Mouse (Mus musculus) spleen, postnatal 10 days (tissue): ENCODE results near the gene Tmem109.

Experiments
- DNase-seq, 2 experiments: peaks; one replicate each; pipeline ENCODE4 v3.0.0; 2021 to 2022; ENCODE audit warnings: low spot score in 2 of 2

The Tmem109 gene

GRCm38 (mm10) chr19:10881426-10882154 lies at the start of gene Tmem109:
Gene Tmem109, minus strand, starts transcription at chr19:10882001.
- peak; percentile 78 to 93 for DNase-seq

DNA sequence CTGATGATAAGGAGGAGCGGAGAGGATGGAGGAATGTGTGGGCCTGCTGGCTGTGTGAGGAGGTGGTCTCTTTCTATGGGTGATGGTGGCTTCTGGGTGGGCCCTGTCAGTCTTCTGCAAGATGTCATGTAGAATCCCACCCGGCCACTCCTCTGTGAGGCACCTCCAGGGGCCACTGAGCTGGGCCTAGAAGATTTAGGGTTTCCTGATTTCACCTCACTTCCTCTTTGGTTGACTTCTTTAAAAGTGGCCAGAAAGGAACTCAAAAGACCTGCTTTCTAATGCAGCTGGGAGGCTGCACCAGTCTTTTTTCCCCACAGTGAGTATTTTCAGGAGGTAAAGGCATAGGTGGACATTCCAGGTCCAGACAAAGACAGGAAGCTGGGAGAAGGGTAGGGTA lies 48.8 kb upstream of the Tmem109 start:
- no peak for DNase-seq

- no peak for DNase-seq
Observed at GRCm38 (mm10) chr19:10926666-10927065, 44.9 kb upstream of the Tmem109 start.

GRCm38 (mm10) chr19:10926123-10926621 lies 44.4 kb upstream of the Tmem109 start:
- DNase-seq: no peak

- no peak for DNase-seq
Observed at GRCm38 (mm10) chr19:10924220-10924619, 42.4 kb upstream of the Tmem109 start.

DNA sequence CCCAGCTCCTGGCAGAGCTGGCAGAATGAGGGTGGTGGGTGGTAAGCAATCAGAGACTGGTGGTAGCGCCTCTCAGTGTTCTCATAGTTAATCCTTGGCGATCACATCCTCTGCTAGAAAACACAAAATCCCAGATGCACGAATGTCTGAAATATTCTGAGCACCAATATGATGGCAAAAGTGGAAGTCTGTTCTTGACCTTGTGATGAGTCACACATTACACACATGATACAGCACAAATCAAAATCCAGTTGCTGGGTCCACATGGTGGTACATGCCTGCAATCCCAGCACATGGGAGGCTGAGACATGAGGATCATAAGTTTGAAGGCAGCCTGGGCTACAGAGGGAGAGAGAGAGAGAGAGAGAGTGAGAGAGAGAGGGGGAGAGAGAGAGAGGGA lies 39.3 kb upstream of the Tmem109 start:
- no peak for DNase-seq

DNA sequence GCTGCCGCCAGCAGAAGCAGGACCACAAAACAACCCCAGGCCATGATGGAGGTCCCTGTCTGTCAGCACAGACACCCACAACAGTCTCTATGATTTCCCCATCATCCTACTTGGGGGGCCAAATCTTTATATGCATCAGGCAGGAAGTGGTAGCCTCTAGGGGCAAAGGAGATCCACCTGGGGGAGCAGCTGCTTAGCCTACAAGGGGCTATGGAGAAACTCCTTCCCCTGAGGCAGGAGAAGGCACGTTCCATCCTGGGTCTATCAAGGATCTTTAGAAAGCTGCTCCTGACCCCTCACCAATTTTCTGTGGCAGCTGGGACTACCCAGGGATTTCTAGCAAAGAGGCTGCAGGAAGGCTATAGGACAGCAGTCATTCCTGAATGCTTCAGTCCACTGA lies 38.7 kb upstream of the Tmem109 start, which contains the start of gene Zp1:
Zp1 (minus strand) TSS at position 101 of the 400 bp plus-strand sequence.
- no peak for DNase-seq

DNA sequence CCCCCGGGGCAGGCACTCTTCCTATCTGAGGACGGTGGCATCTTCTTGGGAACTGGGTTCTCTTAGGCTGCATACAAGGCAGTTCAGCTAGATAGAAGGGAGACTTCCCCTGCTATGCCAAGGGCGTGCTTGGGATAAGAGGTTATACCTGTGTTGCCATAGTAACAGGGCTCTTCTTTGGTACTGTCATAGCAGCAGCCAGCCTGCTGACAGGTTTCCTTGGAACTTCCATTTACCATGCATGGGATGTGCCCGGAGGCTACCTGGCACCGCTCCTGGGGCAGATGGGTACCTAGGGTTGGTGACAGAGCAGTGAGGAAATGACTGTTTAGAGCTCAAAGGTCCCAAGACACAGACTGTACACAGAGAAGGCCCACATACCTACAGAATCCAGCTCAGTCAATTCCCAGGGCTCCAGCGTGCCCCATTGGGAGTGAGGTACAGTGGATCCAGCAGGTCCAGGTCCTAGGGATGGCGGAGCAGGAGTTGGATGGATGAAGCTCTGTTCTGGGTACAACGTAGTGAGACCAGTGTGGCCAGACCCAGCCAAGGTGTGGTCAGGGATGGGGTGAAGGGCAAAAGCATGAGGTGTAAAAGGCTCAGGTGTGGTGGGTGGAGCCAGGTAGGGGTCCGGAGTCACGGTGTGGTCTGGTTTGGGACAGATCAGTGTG lies 36.7 kb upstream of the Tmem109 start:
- DNase-seq: no peak

DNA sequence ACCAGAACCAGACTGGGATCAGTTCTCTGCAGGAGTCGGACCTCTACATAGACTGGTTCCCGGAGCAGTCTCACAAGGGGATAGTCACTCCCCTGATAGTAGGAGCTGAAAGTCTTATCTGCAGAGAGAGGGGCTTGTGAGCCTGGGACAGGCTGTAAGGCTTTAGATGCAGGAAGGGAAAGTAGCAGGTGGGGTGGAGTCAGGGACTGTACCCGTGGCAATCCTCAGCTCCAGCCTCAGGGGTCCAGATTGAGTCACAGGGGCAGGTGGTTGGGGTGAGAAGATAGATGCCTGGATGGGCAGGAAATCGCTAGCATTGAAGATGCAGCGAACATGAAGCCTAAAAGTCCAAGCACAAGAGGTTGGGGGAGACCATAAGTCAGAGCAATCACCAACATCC lies 34.7 kb upstream of the Tmem109 start:
- no peak for DNase-seq

DNA sequence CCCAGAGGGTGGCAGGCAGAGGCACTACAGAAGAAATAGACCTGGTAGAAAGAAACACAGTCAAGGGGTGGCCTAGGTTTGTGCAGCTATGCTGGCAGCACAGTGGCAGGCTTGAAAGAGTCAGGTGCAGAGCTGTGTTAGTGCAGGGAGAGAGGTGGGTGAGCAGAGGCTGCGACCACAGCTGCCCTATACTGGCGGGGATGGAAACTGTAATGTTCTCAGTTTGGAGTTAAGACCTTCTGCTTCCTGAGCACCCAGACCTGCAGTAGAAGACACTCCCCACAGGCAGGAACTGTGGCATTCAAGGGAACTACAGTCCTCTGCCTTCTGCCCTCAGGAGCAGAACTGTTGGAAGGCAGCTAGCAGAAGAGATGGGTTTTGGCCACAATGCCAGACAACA lies 33.1 kb upstream of the Tmem109 start:
- no peak for DNase-seq

DNA sequence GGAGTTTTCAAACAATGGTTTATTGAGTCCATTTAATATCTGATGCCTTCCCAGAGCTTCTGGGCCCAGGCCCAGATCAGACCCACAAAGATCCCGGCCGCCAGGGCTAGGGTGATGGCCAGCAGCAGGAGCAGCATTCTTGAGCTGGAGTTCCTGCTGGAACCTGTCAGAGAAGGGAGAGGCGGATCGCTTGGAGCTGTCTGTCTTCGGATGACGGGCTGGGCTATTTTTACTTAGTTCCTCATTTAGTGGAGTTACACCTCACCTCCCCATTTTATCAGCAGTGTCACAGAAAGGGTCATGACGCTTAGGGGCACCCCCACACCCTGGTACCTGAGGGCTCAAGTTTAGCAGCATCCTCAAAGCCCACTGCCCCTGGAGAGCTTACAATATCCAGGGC lies 32.5 kb upstream of the Tmem109 start:
- DNase-seq: no peak

GRCm38 (mm10) chr19:10909087-10909721 lies 27.4 kb upstream of the Tmem109 start:
- DNase-seq: no peak

- DNase-seq: peak; percentile 35 to 73
Observed at GRCm38 (mm10) chr19:10907891-10908290, 26.1 kb upstream of the Tmem109 start.

- DNase-seq: no peak
Observed at GRCm38 (mm10) chr19:10905728-10906000, 23.9 kb upstream of the Tmem109 start.

DNA sequence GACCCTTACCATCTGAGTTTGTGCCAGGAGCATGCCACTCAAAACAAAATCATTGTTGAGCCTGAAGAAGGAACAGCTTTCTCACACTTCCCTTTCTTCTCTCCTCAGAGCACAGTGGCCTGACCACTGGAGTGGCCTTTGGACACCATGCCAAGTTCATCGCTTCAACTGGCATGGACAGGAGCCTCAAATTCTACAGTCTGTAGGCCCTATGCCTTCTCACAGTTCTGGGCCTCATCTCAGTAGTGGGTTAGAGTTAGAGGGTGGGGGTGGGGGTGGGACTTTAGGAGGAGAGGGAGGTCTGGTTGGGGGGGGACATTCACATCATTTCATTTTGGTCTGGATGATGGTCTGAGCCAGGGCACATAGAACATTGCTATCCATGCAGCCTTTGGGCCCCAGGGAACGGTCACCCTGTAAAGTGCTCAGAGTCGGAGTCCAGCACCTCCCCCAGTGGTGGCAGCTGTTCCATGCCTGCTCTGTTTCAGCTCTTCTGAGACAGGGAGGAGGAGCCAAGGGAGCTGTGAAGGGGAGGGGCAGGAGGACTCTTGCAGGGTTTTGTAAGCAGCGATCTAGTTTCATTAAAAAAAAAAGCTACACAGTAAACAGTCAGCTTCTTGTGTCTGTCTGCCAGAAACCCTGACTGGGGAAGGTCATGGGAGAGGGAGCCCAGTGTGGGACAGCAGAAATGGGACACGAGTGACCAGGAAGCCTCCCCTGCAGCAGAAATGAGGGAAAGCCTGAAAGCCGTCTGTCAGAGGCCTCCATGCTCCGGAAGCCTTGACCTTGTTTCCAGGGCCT lies 23.3 kb upstream of the Tmem109 start:
- DNase-seq: peak in 1 of 2 experiments; percentile 27

DNA sequence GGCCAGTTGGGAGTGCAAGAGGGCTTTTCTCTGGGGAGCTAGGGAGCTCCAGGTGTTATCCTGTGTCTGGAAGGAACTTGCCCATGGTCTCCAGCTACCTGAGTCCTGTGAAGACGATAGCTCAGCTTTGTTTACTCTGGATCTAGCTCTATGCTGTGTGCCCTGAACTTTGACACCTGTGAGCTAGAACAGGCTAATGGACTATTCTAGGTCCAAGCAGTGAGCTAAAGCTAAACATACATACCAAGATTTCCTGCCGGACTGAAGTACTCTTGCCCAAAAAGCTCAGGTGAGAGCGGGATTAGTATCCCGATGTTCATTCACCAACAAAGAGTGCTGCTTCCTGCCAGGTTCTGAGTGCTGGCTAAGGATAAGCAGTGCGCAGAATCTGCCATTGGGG lies 22.7 kb upstream of the Tmem109 start:
- no peak for DNase-seq

DNA sequence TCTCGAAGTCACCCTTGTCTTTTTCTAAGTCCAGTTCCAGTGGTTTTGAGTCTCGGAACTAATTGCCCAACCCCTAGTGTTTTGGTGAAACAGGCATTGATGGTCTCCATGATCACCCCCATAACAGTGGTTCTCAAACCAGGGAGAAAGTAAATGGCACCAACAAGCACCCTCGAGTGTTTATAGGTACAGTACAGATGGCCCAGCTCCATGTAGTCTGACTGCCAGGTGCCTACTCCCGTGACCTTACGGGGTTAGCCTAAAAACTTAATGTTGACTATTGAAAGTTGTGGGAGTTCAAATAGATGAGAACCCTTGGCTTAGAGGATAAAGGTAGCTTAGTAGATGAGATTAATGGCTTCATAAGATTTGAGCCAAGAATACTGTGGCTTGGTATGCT lies 19.2 kb upstream of the Tmem109 start:
- no peak for DNase-seq

DNA sequence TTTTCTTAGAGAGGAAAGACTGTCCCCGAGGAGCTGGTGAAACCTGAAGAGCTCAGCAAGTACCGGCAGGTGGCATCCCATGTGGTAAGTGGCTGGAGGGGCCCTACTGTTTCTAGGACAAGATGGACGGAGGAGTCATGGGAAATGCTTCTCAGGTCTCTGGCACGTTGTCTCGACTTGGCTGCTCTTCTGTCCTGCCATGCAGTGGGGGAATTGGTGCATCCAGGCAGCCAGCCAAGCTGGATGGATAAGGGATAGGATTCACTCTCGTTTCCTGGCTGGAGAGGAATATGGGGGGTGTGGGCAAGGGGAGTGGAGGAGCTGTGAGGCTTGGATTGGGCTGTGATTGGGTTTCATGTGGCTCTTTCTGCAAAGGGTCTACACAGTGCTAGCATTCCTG lies 18.5 kb upstream of the Tmem109 start:
- no peak for DNase-seq

DNA sequence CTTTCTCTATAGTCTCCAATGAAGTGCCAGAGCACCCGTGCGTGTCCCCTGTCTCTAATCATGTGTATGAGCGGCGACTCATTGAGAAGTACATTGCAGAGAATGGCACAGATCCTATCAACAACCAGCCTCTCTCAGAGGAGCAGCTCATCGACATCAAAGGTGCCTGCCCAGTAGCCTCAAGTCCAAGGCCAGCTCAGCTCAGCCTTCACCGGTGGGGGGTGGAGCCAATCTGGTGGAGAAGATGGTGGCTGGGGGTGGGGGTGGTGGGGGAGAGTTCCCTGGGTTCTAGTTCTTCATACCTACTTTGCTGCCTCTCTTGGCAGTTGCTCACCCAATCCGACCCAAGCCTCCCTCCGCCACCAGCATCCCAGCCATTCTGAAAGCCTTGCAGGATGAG lies 15.7 kb upstream of the Tmem109 start:
- DNase-seq: no peak

GRCm38 (mm10) chr19:10896849-10897248 lies 15.0 kb upstream of the Tmem109 start:
- DNase-seq: no peak

GRCm38 (mm10) chr19:10895708-10896107 lies 13.9 kb upstream of the Tmem109 start:
- no peak for DNase-seq

DNA sequence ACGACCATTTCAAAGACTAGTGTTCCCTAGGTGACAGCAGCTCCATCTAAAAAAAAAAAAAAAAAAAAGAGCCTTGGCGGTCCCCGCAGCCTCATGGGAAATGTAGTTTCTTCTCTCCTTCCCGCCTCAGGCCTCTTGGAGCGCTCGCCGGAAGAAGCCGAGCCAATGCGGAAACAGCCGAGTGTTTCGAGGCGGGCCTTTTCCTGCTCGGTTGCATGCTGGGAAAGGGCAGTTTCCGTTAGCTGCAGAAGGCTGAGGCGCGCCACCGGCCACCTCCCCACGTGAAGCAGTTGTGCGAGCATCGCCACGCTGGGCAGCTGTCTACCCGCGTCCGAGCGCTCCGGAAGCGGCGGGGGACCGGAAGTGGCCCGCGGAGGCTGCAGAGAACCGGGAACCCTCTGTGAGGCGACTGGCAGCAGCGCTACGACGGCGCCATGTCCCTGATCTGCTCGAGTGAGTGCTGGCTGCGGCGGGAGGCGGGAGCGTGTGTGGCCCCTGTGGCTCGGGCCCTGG lies 13.3 kb upstream of the Tmem109 start, which contains the start of gene Prpf19:
Prpf19 (plus strand) TSS at position 216 of the 513 bp plus-strand sequence.
- peak; percentile 88 to 97 for DNase-seq
